Mouse (Mus musculus) thymus, postnatal 14 days (tissue): Measurements from ENCODE around the gene Prc1.
"Not testable (repeated sequence)": the region's sequence is repeated elsewhere in the genome, so short reads cannot be mapped to it uniquely, and the experiment has no call there.

ENCODE experiments used
- DNase-seq: peaks from one replicate; pipeline ENCODE4 v3.0.0; 2021

Gene Prc1

DNA sequence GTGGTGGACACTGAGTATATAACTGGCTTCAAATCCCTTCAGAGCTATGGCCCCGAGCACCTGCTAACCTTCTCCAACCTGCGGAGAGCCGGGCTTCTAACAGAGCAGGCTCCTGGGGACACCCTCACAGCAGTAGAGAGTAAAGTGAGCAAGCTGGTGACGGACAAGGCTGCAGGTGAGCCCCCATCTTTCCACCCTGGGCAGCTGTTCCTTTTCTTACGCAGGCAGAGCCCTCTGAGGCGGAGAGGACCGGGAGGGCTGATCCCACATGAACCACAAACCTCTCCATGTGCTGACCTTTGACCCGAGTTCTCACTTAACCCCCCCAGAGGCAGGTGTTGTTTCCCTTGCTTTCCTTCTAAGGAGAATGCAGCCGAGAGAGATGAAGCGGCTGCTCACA lies 6.5 kb upstream of the Prc1 start:
- peak; percentile 33 for DNase-seq

DNA sequence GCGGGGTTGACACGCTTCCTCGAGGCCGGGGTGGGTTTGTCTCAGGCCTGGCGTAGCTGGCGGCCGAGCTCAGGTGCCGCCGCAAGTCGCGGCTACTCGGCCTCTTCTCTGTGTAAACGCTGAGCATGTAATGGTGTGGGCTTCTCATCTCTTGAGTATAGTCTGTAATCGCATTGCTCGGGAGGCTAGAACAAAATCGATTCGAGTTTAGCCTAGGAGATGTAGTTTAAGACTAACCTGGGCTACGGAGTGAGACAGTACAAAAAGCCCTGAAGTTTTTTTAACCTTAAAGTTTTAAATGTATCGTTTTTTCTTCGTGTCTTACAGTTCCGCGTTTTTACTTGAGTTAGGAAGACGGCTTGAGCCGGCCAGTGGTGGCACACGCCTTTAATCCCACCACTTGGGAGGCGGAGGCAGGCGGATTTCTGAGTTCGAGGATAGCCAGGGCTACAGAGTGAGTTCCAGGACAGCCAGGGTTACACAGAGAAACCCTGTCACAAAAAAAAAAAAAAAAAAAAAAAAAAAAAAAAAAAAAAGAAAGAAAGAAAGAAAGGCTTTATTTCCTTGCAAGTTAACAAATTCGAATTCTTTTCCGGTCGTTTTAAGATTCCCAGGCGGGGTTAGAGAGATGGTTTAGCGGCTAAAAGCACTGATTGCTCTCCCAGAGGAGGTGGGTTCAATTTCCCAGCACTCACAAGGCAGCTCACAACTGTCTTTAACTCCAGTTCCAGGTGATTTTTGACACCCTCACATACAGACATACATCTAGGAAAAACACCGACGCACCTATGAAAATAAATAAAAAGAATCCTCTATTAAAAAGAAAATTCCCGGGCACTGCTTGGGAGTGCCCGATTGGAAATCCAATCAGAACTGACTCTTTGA lies 756 bp downstream of the Prc1 start:
- peak; percentile 17 for DNase-seq

DNA sequence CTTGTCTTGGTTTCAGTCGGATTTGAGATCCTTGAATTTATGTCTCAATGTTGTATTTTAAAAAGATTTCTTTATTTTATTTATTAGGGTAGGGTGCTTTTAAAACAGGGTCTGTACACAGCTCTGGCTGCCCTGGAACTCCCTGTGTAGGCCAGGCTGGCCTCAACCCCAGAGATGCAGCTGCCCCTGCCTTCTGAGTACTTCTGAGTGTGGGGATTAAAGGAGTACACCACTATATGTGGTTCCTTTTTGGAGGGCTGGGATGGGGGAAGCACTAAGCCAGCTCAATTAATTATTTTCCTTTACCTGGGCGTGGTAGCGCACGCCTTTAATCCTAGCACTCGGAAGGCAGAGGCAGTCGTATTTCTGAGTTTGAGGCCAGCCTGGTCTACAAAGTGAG lies 2.2 kb downstream of the Prc1 start:
- DNase-seq, result no peak

DNA sequence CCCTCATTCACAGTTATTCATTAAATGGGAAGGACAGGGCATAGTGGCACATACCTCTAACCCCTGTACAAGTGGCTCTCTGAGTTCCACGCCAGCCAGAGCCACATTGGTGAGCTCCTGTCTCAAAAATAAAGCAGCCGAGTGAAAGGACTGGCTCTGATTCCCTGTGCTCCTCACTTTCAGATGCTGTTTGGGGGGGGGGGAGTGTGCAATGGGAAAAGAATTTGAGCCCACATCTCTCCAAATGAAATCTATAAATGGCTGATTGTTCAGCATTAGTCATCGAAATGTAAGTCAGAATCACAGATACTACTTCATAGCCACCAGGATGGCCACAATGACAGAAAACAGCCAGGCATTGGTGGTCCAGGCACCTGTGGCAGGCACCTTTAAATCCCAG lies 2.8 kb downstream of the Prc1 start:
- no peak for DNase-seq

DNA sequence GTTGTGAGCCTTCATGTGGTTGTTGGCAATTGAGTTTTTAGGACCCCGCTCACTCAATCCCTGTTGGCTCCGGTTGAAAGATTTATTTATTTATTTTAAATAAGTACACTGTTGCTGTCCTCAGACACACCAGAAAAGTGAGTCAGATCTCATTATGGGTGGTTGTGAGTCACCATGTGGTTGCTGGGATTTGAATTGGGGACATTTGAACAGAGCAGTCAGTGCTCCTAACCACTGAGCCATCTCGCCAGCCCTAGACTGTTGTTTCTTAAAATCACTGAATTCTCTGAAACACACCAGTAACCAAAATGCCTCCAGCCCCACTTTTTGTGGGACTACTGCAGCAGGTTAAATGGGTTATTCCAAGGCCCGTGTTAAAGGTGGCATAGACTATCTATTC lies 4.5 kb downstream of the Prc1 start:
- no peak for DNase-seq

DNA sequence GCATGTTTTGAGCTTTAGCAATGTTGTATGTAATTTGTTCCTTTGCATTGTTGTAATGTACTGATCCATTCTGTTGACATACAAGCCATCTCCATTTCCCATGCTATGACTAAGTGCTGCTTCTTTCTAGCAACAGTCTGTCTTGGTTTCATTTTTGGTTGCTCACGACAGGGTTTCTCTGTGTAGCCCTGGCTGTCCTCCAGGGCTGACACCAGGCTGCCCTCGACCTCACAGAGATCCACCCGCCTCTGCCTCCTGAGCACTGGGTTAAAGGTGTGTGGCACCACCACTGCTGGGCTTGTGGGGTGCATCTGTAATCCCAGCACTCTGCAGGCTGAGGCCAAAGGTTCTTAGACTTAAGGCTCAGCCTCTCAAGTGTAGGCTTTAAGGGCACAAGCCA lies 5.3 kb downstream of the Prc1 start:
- DNase-seq, result no peak

DNA sequence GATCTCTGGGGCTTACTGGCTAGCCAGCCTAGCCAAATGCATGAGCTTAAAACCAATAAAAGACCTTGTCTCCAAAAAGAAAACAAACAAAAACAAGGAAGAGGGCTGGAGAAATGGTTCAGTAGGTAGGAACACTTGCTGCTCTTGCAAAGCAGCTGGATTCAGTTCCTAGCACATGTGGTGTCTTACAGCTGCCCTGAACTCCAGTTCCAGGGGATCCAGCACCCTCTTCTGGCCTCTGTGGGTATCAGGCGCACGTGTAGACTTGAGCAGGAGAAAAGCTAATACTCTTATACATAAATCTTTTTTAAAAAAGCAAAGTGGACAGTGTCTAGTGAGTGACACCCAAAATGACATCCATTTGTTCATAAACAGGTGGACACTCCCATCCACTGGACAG lies 7.3 kb downstream of the Prc1 start:
- DNase-seq, result peak; percentile 24

DNA sequence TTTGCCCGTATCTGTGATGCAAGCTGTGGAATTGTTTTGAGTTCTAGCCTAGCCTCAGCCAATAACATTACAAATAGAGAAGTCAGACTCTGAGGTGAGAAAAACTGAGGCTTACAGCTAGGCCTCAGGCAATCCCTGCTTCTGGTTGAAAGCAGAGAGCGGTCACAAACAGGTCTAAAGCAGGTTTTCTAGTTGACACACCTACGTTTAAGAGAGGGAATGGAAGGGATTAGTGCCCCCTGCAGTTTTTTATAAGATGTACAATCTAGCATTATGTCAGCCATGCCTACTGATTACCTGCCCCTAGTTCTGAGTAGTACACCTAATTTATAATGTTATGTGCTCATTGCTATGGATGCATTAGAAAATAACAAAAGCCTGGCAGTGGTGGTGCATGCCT lies 13.5 kb downstream of the Prc1 start:
- DNase-seq, result no peak

DNA sequence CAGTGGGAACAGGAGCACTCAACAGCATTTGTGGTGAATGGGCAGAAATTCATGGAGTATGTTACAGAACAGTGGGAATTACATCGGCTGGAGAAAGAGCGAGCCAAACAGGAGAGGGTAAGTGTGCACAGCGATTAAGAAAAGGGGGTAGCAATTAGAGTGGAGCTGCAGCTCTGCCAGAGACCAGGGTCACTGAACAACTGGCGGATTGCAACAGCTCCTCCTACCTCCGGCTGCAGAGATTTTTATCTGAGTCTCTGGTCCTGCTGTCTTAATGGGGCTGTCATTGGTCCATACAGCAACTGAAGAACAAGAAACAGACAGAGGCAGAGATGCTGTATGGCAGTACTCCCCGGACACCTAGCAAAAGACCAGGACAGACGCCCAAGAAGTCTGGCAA lies 16.5 kb downstream of the Prc1 start:
- DNase-seq, result no peak

DNA sequence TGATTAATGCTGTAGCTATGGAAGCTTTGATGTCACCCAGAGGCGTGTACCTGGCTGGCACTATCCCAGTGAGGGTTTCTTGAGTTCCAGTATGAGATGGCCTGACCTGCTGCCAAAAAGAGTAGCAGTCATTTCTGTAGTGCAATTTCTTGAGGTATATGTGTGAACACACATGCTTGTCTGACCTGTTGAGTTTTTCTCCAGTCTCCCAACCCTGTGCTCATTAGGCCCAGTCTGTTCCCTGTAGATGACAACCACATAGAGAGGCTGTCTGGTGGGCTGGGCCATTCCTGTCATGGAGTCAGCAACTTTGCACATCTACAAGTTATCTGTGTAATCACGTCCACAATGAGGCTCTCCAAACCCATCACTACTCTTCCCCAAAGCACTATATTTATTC lies 21.5 kb downstream of the Prc1 start:
- no peak for DNase-seq

DNA sequence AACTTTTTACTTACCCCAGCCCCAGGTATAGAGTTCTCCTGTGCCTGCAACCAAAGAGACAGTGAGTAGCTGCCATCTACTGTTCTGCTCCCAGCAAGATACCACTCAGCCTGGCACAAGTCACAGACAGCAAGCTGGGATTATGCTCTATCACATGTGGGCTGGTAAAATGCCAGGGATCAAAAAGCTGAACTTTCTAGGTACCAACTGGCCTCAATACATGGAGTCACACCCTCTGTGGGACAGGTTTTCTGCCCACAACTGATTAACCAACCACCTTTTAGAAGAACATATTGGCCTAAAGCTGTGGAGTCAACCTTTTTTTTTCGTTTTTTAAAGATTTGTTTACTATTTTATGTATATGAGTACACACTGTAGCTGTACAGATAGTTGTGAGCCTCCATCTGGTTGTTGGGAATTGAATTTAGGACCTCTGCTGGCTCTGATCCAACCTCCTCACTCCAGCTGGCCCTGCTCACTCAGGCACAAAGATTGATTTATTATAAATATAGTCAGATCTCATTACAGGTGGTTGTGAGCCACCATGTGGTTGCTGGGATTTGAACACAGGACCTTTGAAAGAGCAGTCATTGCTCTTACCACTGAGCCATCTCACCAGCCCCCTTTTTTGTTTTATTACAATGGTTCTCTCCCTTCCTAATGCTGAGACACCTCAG lies 23.3 kb downstream of the Prc1 start:
- no peak for DNase-seq

DNA sequence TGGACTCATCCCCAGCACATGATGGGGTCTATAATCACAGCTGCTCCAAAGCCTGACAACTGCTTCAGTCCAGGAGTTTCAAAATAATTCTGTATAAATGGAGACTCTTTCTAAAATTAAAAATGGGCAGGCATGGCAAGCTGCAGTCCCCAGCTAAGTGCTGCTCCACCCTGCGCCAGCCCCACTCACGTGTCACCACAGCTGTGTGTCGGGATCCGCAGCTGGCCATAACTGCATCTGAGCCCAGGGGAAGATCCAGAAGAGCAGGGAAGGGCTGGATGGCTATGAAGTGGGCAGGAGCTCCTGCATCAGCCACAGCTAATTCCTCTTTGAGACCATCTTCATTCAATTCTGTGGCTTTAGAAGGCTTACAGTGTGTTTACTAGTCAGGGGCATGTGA lies 24.4 kb downstream of the Prc1 start:
- DNase-seq, result no peak

DNA sequence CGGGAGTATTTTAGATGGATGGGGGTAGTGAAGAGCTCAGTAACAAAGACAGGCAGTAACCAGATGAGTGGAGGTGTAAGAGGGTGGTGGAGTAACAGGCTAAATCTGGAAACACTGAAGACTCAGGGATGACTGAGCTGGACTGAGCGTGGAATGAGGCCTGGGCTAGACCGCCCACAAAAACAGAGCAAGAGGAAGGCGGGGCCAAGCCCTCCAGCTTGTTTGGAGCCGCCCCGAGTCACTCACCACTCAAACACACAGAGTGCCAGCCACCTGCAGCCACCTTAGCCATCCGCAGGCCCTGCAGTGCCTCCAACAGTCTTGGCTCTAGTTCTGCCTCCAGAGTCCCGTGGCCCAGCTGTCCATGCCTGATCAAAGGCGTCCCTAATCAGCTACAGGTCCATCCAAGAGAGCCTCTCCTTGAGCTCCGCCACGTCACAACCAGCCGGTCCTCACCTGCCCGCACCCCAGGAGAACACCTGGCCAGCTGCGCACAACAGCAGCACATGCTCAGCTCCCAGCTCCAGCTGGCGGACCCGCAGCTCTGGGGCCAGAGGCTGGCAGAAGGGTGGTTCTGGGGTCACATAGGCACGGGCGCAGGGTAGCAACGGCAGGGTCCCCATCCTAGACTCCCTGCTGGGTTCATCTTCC lies 25.7 kb downstream of the Prc1 start:
- DNase-seq, result no peak

DNA sequence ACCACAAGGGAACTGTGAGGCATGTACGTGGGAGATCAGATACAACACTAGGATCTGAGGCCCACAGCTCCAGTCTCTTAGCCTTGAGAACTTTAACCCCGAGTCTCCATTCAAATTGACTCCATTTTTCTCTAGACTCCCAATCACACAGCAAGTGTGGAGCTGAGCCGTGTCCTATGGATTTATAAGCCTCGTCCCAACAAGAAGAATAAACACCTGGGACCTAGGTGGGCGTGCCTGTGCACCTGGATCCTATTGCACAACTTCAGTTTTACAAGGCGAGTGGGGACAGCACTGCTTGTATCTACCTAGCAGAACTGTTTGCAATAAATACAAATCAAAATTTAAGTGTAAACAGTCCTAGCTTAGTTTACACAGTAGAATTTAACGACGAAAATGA lies 29.1 kb downstream of the Prc1 start:
- peak; percentile 12 for DNase-seq

DNA sequence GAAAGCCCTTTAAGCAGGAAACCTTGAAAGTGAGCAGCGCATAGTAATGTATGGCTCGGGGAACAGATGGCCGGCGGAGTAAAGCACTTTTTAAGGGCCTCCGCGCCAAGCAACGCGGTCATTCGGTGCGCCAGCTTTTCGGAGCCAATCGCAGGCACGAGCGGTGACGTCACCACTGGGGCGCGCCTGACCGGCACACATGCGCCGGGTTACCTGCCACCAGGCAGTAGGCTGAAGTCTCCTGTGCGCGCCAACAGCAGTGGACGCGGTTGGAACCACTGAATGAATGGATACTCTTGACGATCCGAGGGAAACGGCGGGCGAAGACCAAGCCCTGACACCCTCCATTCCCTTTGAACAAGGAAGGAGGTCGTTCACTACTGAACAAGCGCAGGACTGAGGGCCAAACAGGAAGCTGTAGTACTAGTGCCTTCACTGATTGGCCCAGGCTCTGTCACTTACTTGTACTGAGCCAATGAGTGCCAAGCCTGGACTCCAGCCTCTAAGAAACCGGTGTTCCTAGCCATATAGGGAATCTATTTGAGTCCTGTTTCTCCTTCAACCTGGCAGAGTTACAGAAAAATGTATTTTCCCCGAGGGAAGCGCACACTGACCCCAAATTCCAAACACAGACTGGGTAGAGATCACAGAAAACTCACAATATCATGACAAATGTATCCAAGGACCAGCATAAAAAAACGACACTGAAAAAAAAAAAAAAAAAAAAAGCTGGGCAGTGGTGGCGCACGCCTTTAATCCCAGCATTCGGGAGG lies 30.0 kb downstream of the Prc1 start, which contains the start of gene Rccd1:
Gene Rccd1, minus strand, starts transcription at position 412 of the 773 bp plus-strand sequence.
- peak; percentile 92 for DNase-seq

DNA sequence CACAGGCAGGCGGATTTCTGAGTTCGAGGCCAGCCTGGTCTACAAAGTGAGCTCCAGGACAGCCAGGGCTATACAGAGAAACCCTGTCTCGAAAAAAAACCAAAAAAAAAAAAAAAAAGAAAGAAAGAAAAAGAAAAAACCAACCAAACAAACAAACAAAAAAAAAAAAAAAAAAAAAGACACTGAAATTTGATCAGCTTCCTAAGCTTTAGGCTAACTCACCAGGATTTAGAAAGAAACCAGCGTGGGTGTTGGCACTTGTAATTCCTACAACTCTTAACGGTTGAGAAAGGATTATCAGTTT lies 30.5 kb downstream of the Prc1 start:
- not testable (repeated sequence) for DNase-seq

DNA sequence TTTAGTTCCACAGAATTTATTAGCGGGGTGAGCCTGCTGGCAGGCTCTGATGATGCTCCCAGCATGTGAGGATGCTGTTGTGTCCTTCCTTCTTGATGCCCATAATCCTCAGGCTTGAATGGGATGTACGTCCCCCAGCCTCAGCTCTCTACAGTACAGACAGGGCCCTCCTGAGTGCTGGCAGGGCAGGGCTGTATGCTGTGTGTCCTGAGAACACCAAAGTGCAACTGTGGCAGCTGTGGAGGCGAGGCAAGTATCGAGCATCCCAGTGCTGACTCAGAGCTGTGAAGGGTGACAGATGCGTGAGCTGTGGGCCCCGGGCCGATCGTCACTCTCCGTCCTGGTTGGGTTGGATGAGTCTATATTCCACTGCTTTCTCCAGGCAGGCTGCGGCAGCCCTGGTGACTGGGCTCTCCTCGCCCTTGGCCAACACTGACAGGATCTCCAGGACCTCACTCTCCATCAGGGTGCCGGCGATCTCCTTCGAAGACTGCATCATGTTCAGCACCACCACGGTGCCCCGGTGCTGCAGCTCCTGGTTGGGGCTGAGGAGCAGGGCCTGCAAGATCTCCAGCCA lies 31.1 kb downstream of the Prc1 start:
- DNase-seq, result no peak

DNA sequence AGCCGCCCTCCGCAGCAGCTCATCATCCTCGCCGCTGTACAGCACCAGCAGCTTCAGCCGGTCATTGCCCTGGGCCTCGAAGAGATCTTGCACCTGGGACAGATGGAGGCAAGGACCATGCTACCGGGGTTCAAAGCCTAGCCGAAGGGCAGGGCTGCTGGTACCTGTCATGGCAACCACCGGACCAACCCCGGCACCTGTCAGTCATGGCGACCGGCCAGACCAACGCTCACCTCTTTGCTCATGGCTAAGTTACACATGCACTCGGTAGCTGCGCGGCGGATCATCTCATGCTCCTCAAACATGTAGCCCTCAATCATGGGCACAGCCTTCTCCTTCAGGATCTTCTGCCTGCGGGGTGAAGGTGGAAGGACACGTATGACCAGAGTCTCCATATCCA lies 31.8 kb downstream of the Prc1 start:
- no peak for DNase-seq

DNA sequence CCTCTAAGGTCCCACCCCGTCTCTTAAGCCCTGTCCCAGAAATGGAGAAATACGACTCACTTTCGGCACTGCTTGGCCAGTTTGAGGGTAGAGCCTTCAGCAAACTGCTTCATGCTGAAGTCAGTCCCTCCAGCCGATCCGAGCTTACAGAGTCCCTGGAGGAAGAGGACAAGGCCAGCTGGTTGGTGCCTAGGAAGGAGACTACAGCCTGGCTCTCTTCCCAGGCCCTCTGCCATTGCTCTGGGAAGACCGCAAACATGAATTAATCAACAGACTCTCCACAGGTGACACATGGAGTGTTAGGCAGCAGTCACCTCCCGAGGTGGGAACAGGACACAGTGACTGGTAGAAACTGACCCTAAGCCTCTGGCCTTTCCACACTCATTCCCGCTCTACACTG lies 36.0 kb downstream of the Prc1 start:
- no peak for DNase-seq

DNA sequence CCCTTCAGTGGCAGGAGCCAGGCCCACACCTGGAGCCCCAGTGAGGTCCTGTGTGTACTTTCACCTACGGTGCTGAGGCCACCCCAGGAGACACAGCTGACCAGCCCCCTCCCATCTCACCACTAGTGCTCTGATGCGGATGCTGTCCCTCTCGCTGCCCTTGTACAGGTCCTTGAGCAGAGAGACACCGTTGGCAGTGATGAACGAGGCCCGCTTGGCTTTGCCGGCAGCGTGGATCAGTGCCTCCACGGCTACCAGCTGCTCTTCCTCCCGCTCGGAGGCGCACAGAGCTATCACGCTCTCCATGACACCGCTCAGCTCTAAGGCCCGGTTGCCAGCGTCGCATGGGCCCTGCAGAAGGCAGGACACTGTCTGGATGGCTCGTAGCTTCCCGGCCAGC lies 37.2 kb downstream of the Prc1 start:
- DNase-seq, result no peak

DNA sequence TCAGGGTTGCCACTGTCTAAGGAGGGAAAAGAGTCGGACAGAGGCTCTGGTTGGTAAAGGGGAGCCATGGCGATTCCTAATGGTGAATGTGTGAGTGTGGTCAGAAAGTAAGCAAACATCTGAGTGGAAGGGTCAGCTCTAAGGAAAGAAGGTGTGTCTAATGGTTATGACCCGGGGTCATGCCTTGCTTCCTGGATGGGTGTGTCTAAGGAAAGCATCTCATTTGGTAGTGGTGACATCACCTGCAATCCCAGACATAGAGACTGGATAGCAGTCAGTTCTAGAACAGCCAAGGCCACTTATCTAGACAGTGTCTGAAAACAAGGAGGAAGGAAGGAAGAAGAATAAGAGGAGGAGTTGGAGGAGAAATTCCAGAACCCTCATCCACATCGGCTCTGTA lies 40.6 kb downstream of the Prc1 start:
- DNase-seq, result no peak

DNA sequence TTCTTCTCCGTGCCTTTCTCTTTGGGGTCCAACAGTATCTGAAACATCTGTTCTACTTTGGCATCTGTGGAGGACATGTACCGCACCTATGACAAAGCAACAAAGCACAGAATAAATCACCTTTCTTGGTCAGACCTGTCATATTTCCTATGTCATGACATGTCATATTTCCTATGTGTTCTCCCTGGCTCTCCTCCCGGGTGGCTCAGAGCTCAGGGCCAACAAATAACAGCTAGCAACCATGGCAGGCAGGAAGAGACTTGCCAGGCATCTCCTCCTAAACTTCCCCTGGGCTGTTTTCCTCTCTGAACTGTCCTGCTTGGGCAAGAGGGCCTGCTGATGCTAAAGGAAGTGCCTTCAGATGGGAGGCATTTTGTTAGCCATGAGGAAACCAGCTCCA lies 42.7 kb downstream of the Prc1 start:
- no peak for DNase-seq

DNA sequence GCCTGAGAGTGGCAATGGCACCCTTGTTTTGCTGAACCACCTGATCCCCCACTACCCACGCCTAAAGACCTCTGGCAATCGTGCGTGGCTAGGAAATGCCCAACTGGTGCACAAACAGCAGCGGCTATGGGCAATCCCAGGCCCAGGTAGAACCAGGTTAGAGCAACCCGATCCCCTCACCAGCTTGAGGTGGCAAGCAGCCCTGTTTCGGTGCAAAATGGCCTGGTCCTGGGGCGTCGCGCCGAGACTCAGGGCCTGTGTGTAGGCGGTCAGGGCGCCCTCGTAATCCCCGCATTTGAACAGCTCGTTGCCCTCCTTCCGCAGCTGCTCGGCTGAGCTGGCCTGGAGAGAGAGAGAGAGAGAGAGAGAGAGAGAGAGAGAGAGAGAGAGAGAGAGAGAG lies 45.1 kb downstream of the Prc1 start:
- peak; percentile 49 for DNase-seq
